Comparison of ENCODE assay signal across 14 mouse cellular contexts in the genomic region with DNA sequence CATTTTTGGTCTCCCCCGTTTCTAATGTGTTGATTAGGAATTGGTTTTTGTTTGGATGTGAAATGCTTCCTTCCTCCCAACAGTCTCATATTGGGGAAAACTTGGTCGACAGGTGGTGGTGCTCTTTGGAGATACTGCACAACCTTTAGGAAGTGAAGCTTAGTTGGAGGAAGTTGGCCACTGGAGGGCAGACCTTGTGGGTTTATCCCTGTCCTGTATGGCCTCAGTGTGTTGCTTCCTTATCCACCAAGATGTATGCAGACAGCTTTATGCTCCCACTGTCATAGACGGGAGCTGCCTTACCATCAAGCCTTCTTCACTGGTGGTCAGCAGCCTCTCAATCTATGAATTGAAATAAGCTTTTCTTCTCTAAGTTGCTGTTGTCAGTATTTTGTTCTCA. TPM values are rescaled to one million over a fixed set of nuclear protein-coding genes. Genes with fewer than 3 reads are reported as not detected.
A peak's percentile ranks its signal among the peaks of the same experiment; 100 is the strongest.
DNase-seq lines count a peak whose midpoint lies in the region; ATAC-seq and TF ChIP-seq lines count a peak whose summit lies in the region.
"Had no signal": no experiment of that assay in that cellular context is flagged by ENCODE, and none has a peak within 500 bp of the region (broad histone marks: within the 10 kb centered on the region; RNA-seq: fewer than 3 reads in every experiment).

No protein-coding gene starts in this region.

- no peak overlapping the region for H3K9ac ChIP-seq in kidney, embryonic 16.5 days (replicated peaks; ENCODE audit: low read length)
- H3K9ac ChIP-seq: heart, embryonic 15.5 days; hindbrain, embryonic 14.5 days; stomach, embryonic 15.5 days had no signal

- no peaks in the 10 kb centered on the region for H3K27me3 ChIP-seq in kidney, embryonic 16.5 days (ENCODE audit: insufficient read depth, low read length)
- H3K27me3 ChIP-seq in Patski: no peaks in the 10 kb centered on the region
- H3K27me3 ChIP-seq: heart, embryonic 15.5 days; stomach, embryonic 15.5 days had no signal

- TF ChIP-seq CTCF in Patski (IDR thresholded peaks at IDR 0.05): peak; percentile 39

- no peak overlapping the region for H3K27ac ChIP-seq in kidney, embryonic 16.5 days (ENCODE audit: low read length)
- H3K27ac ChIP-seq: heart, embryonic 15.5 days; hindbrain, embryonic 14.5 days; limb, embryonic 10.5 days; stomach, embryonic 15.5 days had no signal

- no peak overlapping the region for H3K4me2 ChIP-seq in kidney, embryonic 16.5 days (replicated peaks; ENCODE audit: low read depth, low read length)
- H3K4me2 ChIP-seq: heart, embryonic 15.5 days; hindbrain, embryonic 14.5 days; stomach, embryonic 15.5 days had no signal

- no peak for ATAC-seq in kidney, embryonic 16.5 days (ENCODE audit: low FRiP score, low TSS enrichment)
- no peak for ATAC-seq in Patski
- ATAC-seq: midbrain, embryonic 16.5 days had no signal

- CTCF ChIA-PET in Patski (lab: Charles Lee): interaction anchor here (0.9 to 1.9 kb wide), 3 partner anchors 14 to 54 kb away, joined by 3 to 7 read pairs (median 3); no protein-coding TSS in a partner anchor

- POLR2A ChIA-PET in Patski (lab: Charles Lee): no interaction called here

- intact Hi-C loops in gastrocnemius, postnatal 36 days (cut with DNase I): no loop called here

- no peaks in the 10 kb centered on the region for H3K4me1 ChIP-seq in kidney, embryonic 16.5 days (ENCODE audit: insufficient read depth, low read length)
- H3K4me1 ChIP-seq: heart, embryonic 15.5 days; stomach, embryonic 15.5 days had no signal

- 47% methylated on average over 3 of the region's 3 CpGs for WGBS in kidney, embryonic 16.5 days

- in situ Hi-C loops in Patski (cut with MboI; ENCODE audit: low pct_unique_long_range_greater_than_20kb): no loop called here

- peak; percentile 32 for DNase-seq in kidney, adult 18-20 months
- DNase-seq in 416B (ENCODE audit: low read depth): peak; percentile 54
- DNase-seq in Patski (ENCODE audit: low read depth, low spot score): no peak
- DNase-seq in kidney, postnatal 25 days: peak; percentile 33 to 45
- no peak for DNase-seq in T-cell, adult 2 months (ENCODE audit: low spot score)
- DNase-seq in gastrocnemius, postnatal 36 days: no peak
- DNase-seq: layer of hippocampus, adult 9-11 months; right cerebral cortex, postnatal 25 days had no signal

- no peaks in the 10 kb centered on the region for H3K9me3 ChIP-seq in kidney, embryonic 16.5 days (ENCODE audit: low read length)
- H3K9me3 ChIP-seq: heart, embryonic 15.5 days; limb, embryonic 10.5 days; stomach, embryonic 15.5 days had no signal

- H3K36me3 ChIP-seq in kidney, embryonic 16.5 days (ENCODE audit: insufficient read depth, low read length): peaks cover 1% of the 10 kb centered on the region; the same call in 1 of the 2 replicates
- H3K36me3 ChIP-seq: stomach, embryonic 15.5 days had no signal

- no peak overlapping the region for H3K4me3 ChIP-seq in kidney, embryonic 16.5 days (ENCODE audit: low read length)
- H3K4me3 ChIP-seq: heart, embryonic 15.5 days; limb, embryonic 10.5 days; stomach, embryonic 15.5 days had no signal

RNA-seq across cellular contexts. Expression of a gene that starts 9.6 kb away (rescaled TPM):
- polyA plus RNA-seq in kidney, embryonic 16.5 days (2015; fragmentation: Nextera tagmentation; extraction: Ambion mirVana): 48.2 and 54.5 TPM in 2 replicates
- 48.1 TPM for polyA plus RNA-seq in Patski (2021)
- total RNA-seq in gastrocnemius, postnatal 36 days (2021): 10 to 100 TPM; 13.7 to 15.4 TPM

Comparison
In these comparisons a context has a peak if more than half of its experiments do, and no peak if none do; other contexts are left out.
1. DNase-seq: peak in kidney, adult 18-20 months (single experiment), 416B (single experiment) and kidney, postnatal 25 days (2 of 2); none in Patski (single experiment), T-cell, adult 2 months (single experiment) and gastrocnemius, postnatal 36 days (0 of 2).